ENCODE assay signal across 8 mouse cellular contexts in the genomic region with DNA sequence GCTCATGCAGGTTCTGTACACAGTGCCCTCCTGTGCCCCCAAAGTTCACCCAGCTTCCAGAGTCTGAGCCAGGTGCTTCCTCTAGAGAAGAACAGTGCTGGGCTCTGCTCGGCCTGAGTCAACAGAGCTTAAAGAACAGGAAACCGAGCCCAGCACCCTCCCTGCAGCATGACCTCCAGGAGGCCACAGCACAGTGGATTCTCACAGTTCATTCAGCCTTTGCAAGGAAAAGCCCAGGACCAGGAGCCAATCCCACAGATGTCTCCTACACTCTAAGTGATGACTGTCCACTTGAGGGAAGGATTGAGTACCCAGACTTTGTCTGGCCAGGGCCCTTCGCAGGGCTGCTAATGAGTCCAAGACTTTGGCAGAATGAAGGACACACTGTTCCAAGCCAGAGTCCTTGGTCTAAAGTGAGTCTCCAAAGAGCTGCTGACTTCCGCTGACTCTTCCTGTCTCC.
DNase-seq lines count a peak whose midpoint lies in the region; ATAC-seq and TF ChIP-seq lines count a peak whose summit lies in the region.

No protein-coding gene starts in this region.

- H3K36me3 ChIP-seq in heart, embryonic 11.5 days (ENCODE audit: control insufficient read depth, insufficient read depth, low read length): no peaks in the 10 kb centered on the region
- H3K36me3 ChIP-seq in lung, postnatal 0 days (ENCODE audit: insufficient read depth, low read length): no peaks in the 10 kb centered on the region

- 29% methylated on average over 4 of the region's 4 CpGs for WGBS in heart, embryonic 11.5 days (ENCODE audit: insufficient replicate concordance)
- WGBS in lung, postnatal 0 days: 17% methylated on average over 4 of the region's 4 CpGs

- intact Hi-C loops in gastrocnemius, adult 2 months (cut with DNase I): no loop called here

- 0 out of 2 replicates have a peak, but pooled peaks have one; percentile 8 for TF ChIP-seq EP300 in lung, postnatal 0 days (IDR thresholded peaks at IDR 0.05)

- no peak overlapping the region; the same call in 1 of the 2 replicates for H3K4me3 ChIP-seq in gastrocnemius, adult 2 months
- H3K4me3 ChIP-seq in heart, embryonic 11.5 days (ENCODE audit: low read depth, low read length): no peak overlapping the region
- H3K4me3 ChIP-seq in lung, postnatal 0 days (ENCODE audit: low read depth, low read length): no peak overlapping the region

- DNase-seq in gastrocnemius, adult 2 months: peak; percentile 65
- no peak for DNase-seq in gastrocnemius, postnatal 10 days
- peak; percentile 70 for DNase-seq in adrenal gland, postnatal 14 days
- peak; percentile 69 for DNase-seq in kidney, adult 9 months
- DNase-seq in lung, postnatal 0 days (ENCODE audit: low spot score): peak; percentile 86
- DNase-seq in thymus, postnatal 14 days: peak; percentile 82
- no peak for DNase-seq in right cerebral cortex, adult 2 months (ENCODE audit: low spot score in 2 of 2)

- H3K27ac ChIP-seq in gastrocnemius, adult 2 months: peak overlapping the region; percentile 87
- H3K27ac ChIP-seq in heart, embryonic 11.5 days (ENCODE audit: low read depth, low read length): peak overlapping the region; percentile 84
- peak overlapping the region; percentile 79 for H3K27ac ChIP-seq in lung, postnatal 0 days (ENCODE audit: low read length)

- H3K4me1 ChIP-seq in heart, embryonic 11.5 days (ENCODE audit: control insufficient read depth, insufficient read depth, low read length): peaks cover 30% of the 10 kb centered on the region
- H3K4me1 ChIP-seq in lung, postnatal 0 days (ENCODE audit: insufficient read depth, low read depth, low read length): peaks cover 16% of the 10 kb centered on the region; the same call in 1 of the 2 replicates

- no peaks in the 10 kb centered on the region for H3K9me3 ChIP-seq in heart, embryonic 11.5 days (replicated peaks; ENCODE audit: control insufficient read depth, low read length)
- H3K9me3 ChIP-seq in lung, postnatal 0 days (ENCODE audit: low read length): no peaks in the 10 kb centered on the region

- no peaks in the 10 kb centered on the region for H3K27me3 ChIP-seq in heart, embryonic 11.5 days (ENCODE audit: control insufficient read depth, insufficient read depth, low read length)
- H3K27me3 ChIP-seq in lung, postnatal 0 days (replicated peaks; ENCODE audit: insufficient read depth, low read length): no peaks in the 10 kb centered on the region

- H3K9ac ChIP-seq in heart, embryonic 11.5 days (ENCODE audit: low read depth, low read length): 0 out of 2 replicates have a peak overlapping the region, but pooled peaks have one; percentile 34
- no peak overlapping the region for H3K9ac ChIP-seq in lung, postnatal 0 days (replicated peaks; ENCODE audit: low read depth)

- H3K4me2 ChIP-seq in heart, embryonic 11.5 days: no peak overlapping the region
- H3K4me2 ChIP-seq in lung, postnatal 0 days (replicated peaks; ENCODE audit: low read depth, low read length): no peak overlapping the region

- ATAC-seq in heart, embryonic 11.5 days (replicated peaks; ENCODE audit: insufficient number of reproducible peaks, low FRiP score, low TSS enrichment): peak; percentile 49; the same call in 1 of the 2 replicates
- peak; percentile 68 for ATAC-seq in lung, postnatal 0 days

- peak; percentile 6; the same call in 1 of the 2 replicates for TF ChIP-seq CTCF in gastrocnemius, adult 2 months (IDR thresholded peaks at IDR 0.05)
- TF ChIP-seq CTCF in lung, postnatal 0 days (IDR thresholded peaks at IDR 0.05): peak; percentile 31

Comparison
In these comparisons a context has a peak if more than half of its experiments do, and no peak if none do; other contexts are left out.
1. DNase-seq: peak in gastrocnemius, adult 2 months (single experiment), adrenal gland, postnatal 14 days (single experiment), kidney, adult 9 months (single experiment), lung, postnatal 0 days (single experiment) and thymus, postnatal 14 days (single experiment); none in gastrocnemius, postnatal 10 days (single experiment) and right cerebral cortex, adult 2 months (0 of 2).
2. Peak in every context shown above with its lines, with median percentiles within 50 percentile points of each other: H3K27ac ChIP-seq.